Mouse (Mus musculus): ENCODE measurements around the gene Ksr2. TPM values are rescaled to one million over a fixed set of nuclear protein-coding genes. Genes with fewer than 3 reads are reported as not detected.
"Not testable (repeated sequence)": the region's sequence is repeated elsewhere in the genome, so short reads cannot be mapped to it uniquely, and the experiment has no call there.

The Ksr2 gene
- 0.39 and 0.74 TPM in 2 replicates for polyA plus RNA-seq (2012; rRNA removed)

- DNase-seq (ENCODE audit: low read depth), result no peak
These were observed at the start of gene Ksr2 for GRCm38 (mm10) chr5:117413507-117414501. Ksr2 (plus strand) TSS chr5:117414000.

GRCm38 (mm10) chr5:117364821-117365220, 49.0 kb upstream of the Ksr2 start:
- DNase-seq (ENCODE audit: low read depth), result no peak

GRCm38 (mm10) chr5:117365904-117366561, 47.8 kb upstream of the Ksr2 start:
- no peak for DNase-seq (ENCODE audit: low read depth)

- no peak for DNase-seq (ENCODE audit: low read depth)
These were observed 46.6 kb upstream of the Ksr2 start for GRCm38 (mm10) chr5:117367206-117367605.

GRCm38 (mm10) chr5:117370592-117370991, 43.2 kb upstream of the Ksr2 start:
- no peak for DNase-seq (ENCODE audit: low read depth)

- DNase-seq (ENCODE audit: low read depth), result no peak
These were observed 40.4 kb upstream of the Ksr2 start for GRCm38 (mm10) chr5:117373418-117373817.

GRCm38 (mm10) chr5:117374372-117375049, 39.3 kb upstream of the Ksr2 start:
- no peak for DNase-seq (ENCODE audit: low read depth)

GRCm38 (mm10) chr5:117376331-117376761, 37.5 kb upstream of the Ksr2 start:
- DNase-seq (ENCODE audit: low read depth), result no peak

GRCm38 (mm10) chr5:117377731-117378130, 36.1 kb upstream of the Ksr2 start:
- not testable (repeated sequence) for DNase-seq (ENCODE audit: low read depth)

- DNase-seq (ENCODE audit: low read depth), result no peak
These were observed 33.6 kb upstream of the Ksr2 start for GRCm38 (mm10) chr5:117380199-117380598.

GRCm38 (mm10) chr5:117381785-117382184, 32.0 kb upstream of the Ksr2 start:
- DNase-seq (ENCODE audit: low read depth), result no peak

GRCm38 (mm10) chr5:117383198-117383597, 30.6 kb upstream of the Ksr2 start:
- no peak for DNase-seq (ENCODE audit: low read depth)

GRCm38 (mm10) chr5:117388296-117388751, 25.5 kb upstream of the Ksr2 start:
- DNase-seq (ENCODE audit: low read depth), result no peak

GRCm38 (mm10) chr5:117388877-117389276, 24.9 kb upstream of the Ksr2 start, which contains the start of gene Rfc5:
Rfc5 (minus strand) TSS chr5:117389047.
- DNase-seq (ENCODE audit: low read depth), result peak; percentile 31

GRCm38 (mm10) chr5:117390895-117391294, 22.9 kb upstream of the Ksr2 start:
- DNase-seq (ENCODE audit: low read depth), result no peak

GRCm38 (mm10) chr5:117395834-117396233, 18.0 kb upstream of the Ksr2 start:
- no peak for DNase-seq (ENCODE audit: low read depth)

- DNase-seq (ENCODE audit: low read depth), result no peak
These were observed 17.2 kb upstream of the Ksr2 start for GRCm38 (mm10) chr5:117396596-117397014.

GRCm38 (mm10) chr5:117397371-117397770, 16.4 kb upstream of the Ksr2 start:
- DNase-seq (ENCODE audit: low read depth), result no peak

- no peak for DNase-seq (ENCODE audit: low read depth)
These were observed 15.7 kb upstream of the Ksr2 start for GRCm38 (mm10) chr5:117398007-117398550.

GRCm38 (mm10) chr5:117399281-117399680, 14.5 kb upstream of the Ksr2 start:
- DNase-seq (ENCODE audit: low read depth), result no peak

GRCm38 (mm10) chr5:117403609-117404008, 10.2 kb upstream of the Ksr2 start:
- no peak for DNase-seq (ENCODE audit: low read depth)

- not testable (repeated sequence) for DNase-seq (ENCODE audit: low read depth)
These were observed 9.1 kb upstream of the Ksr2 start for GRCm38 (mm10) chr5:117404671-117405070.
